Mouse (Mus musculus) cerebellum, adult 18-20 months (tissue): Measurements from ENCODE around the gene Tmem198.

Experiments
- DNase-seq, 2 experiments: peaks; one replicate each; pipeline ENCODE4 v3.0.0; 2021

Gene Tmem198

DNA sequence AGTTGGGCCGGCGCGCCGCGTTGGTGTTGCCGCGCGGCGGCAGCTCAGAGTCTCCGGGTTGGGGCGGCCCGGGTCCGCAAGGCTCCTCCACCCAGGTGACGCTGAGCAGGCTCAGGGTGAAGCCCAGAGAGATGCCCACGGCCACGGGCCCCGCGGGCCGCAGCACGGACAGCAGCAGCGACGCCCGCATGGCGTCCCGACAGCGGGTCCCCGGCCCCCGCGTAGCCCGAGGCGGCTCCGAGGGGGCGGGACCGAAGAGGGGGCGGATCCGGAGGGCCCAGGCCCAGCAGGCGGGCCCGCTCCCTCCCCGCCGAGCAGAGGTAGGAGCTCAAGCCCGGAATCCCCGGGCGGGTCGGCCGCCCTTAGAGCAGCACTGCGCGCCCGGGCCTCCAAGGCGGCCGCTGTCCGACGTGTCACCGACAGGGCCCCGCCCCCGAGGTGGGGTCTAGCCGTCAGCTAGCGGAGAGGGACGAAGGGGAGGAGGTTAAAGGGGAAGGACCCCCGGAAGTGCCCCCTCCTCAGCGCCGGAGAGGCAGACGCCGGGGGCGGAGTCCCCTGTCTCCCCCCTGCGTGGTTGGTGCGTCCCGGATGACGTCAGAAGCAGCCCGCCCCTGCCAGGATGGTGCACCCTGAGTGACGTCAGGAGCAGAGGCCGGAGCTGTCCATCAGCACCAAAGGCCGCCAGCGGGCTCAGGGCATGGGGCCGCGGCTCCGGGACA lies at the start of gene Tmem198, which contains the start of gene Chpf:
Tmem198 (plus strand) TSS at position 617 of the 719 bp plus-strand sequence.
Chpf (minus strand) TSS at position 392 of the 719 bp plus-strand sequence.
- DNase-seq = peak; percentile 98 to 99

DNA sequence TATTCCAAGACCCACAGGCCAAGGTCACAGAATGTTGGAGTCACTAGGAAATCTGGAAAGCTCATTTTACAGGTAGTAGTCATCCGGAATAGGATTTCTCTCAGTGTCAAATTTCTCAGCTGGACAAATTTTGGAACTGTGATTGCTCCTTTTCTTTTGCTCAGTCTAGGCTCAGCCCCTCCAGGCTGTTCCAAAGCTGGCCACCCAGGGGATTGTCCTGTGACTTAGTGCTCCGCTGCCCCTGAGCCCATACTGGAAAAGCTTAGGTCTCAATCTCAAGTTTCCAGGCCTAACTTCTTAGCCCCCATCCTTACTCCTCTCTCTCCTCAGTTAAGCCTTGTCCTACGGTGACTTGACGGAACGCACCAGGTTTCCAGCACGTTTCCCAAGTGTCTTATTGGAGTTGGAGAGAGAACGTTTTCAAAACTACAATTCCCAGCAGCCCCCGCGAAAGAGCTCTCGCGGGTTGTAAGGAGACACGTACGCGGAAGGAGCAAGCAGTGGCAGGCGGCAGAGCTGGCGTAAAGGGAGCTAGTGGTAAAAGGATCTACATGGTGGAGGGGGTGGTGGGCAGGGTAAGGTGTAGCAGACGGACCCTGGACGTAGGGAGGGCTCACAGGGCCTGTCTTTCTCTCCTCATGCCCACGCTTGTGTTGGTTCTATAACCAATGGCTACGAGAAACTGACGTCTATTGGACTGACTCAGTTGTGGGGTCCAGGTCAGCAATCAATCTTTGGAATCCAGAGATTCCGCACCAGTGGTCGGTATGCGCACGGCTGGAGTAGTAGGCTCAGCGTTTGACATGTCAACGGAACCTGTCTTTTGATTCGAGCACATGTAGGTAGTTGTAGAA lies 43.6 kb upstream of the Tmem198 start, which contains the start of gene Gmppa:
Gmppa (plus strand) TSS at position 456 of the 854 bp plus-strand sequence.
- peak; percentile 80 to 91 for DNase-seq

GRCm38 (mm10) chr1:75438782-75439181 lies 40.5 kb upstream of the Tmem198 start:
- no peak for DNase-seq

DNA sequence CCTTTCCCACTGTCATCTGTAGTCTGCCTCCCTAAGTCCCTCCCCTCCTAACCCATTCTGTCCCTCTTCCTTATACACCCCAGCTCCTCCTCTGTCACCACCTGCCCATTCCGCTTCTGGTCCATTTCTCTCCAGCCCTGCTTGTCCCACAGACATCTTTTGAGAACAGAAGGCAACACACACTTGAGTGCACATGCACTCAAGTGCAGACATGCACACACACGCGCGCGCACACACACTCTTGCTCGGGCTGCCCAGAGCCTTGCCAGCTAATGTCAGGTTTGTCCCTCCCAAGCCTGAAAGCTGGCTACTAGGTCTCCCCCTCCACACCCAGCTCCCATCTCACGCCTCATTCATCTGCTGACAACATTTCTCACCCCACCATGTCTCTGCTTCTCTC lies 38.7 kb upstream of the Tmem198 start:
- DNase-seq = peak; percentile 56 to 61

GRCm38 (mm10) chr1:75441471-75441996 lies 37.8 kb upstream of the Tmem198 start:
- peak in 1 of 2 experiments; percentile 49 for DNase-seq

- DNase-seq = peak; percentile 67 to 71
Observed at GRCm38 (mm10) chr1:75442171-75442570, 37.2 kb upstream of the Tmem198 start.

DNA sequence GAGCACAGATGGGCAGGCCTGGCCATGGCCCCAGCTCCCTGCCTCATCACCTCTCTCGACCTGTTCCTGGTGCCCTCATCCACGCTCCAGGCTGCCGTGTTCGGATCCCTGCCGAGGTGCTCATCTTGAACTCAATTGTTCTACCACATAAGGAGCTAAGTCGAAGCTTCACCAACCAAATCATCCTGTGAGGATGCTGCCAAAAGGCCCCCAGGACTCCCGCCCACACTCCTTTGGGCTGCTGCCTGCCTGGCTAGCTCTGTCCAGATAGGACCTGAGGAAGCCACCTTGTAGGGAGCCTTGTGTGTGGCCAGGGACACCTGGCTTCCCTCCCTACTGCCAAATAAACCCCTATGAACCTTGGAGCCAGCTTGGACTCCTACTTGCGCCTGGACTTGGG lies 36.5 kb upstream of the Tmem198 start:
- peak; percentile 88 to 91 for DNase-seq

- DNase-seq = peak; percentile 71 to 74
Observed at GRCm38 (mm10) chr1:75443247-75444024, 35.9 kb upstream of the Tmem198 start.

DNA sequence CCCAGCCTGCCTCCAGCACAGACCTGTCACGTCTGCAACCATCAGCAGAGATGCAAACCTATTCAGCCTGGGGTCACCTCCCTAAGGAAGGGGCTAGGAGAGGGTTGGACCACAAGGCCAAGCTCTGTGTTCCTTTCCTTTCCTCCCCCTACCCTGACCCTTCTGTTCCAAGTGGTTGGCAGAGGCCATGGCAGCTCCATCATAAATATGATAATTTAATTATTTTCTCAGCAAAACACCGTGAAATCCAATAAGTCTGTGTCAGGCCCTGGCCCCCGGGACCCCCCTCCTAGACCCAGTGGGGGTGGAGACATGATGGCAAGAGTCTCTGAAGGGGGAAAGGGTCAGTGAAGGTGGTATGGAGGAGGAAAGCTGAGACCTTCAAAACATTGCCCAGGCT lies 35.1 kb upstream of the Tmem198 start:
- peak in 1 of 2 experiments; percentile 45 for DNase-seq

GRCm38 (mm10) chr1:75445141-75445701 lies 34.1 kb upstream of the Tmem198 start:
- peak; percentile 51 to 57 for DNase-seq

DNA sequence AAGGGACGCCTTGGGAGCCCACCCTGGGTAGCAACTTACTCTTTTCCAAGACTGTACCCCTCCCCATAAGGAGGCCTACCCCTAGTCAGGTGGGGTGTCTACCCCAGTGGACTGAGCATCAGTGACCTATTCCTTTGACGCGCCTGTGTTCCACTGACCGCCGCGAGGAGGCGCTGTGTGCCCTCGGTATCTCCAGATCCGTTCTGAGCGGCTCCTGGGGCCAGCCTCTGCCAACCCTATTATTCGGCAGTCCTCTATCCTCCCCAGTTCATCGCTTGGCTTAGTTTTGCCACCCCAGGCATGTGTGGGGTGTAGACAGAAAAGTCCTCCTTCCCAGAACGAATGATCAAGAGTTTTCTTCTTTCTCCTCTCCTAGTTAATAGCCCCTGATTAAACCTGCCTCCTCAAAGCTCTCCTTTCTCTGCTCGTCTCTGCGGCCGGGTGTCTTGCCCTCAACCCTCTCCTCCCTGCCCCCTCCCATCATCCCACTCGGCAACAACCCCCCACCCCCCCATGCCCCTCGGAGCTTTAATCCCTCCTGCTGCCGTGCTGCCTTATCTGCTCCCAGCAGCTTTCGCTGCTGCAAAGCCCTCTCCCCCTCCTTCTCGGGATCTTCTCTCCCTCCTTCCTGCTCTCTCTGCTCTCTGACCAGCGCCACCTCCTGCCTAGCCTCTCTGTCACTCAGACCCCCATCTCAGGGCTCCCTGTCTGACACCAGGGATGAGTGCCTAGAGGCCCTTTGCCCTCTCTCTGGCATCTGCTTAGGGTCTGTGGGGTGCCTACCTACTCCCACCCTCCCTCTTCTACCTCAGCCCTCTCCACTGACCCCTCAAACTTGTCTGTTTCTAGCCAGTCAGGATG lies 33.4 kb upstream of the Tmem198 start:
- peak; percentile 89 to 91 for DNase-seq

- DNase-seq = no peak
Observed at GRCm38 (mm10) chr1:75446656-75447055, 32.7 kb upstream of the Tmem198 start.

DNA sequence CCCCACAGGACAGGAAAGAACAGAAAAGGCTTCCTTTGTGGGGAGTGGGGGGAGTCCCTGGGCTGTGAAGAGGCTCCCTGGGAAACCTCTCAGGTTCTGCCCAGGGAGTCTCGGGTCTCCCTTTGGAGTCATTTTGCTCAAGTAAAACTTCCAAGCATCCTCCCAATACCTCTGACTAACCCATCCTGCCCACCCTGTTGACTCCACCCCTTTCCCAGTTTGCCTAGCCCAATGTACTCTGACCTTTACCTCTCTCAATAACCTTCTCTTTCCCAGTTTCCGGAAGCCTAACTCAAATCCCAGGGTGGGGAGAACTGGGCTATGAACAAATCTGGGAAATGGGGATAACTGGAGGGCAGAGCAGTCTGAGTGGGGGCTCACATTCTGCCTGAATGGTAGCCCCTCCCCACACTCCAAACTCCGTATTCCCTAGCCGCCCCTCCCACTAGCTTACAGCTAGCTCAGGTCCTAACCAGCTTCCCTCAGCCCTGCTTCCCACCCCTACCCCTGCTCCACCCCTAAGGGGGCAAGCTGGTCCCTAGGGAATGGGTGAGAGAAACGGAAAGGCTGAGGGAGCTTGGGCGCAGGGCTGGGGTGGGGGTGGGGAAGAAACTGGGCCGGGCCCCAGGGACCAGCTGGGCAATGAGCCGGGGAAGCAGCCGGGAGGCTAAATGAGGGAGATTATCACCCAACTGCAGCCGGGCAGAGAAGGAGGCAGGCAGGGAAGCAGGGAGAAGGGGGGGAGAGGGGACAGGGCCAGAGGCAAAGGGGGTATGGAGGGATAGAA lies 31.9 kb upstream of the Tmem198 start:
- DNase-seq = no peak

GRCm38 (mm10) chr1:75448052-75448431 lies 31.3 kb upstream of the Tmem198 start:
- no peak for DNase-seq

DNA sequence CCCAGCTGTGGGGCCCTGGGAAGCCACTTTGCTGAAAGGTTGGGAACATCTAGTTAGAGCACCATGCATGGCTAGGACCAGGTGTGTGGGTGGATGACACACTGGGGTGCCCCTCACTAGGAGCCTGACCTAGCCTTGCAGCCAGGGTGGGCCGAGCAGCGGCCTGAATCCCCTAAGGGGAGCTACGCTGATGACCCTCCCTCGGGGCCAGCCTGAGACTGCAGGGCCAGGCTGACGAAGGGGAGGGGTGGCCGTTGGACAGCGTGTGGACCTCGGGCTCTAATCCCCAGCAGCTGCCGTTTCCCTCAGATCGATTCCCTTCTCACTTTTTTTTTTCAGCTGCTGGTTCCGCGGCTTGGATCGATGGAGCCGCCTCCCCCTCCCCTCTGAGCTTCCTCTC lies 30.4 kb upstream of the Tmem198 start:
- no peak for DNase-seq

DNA sequence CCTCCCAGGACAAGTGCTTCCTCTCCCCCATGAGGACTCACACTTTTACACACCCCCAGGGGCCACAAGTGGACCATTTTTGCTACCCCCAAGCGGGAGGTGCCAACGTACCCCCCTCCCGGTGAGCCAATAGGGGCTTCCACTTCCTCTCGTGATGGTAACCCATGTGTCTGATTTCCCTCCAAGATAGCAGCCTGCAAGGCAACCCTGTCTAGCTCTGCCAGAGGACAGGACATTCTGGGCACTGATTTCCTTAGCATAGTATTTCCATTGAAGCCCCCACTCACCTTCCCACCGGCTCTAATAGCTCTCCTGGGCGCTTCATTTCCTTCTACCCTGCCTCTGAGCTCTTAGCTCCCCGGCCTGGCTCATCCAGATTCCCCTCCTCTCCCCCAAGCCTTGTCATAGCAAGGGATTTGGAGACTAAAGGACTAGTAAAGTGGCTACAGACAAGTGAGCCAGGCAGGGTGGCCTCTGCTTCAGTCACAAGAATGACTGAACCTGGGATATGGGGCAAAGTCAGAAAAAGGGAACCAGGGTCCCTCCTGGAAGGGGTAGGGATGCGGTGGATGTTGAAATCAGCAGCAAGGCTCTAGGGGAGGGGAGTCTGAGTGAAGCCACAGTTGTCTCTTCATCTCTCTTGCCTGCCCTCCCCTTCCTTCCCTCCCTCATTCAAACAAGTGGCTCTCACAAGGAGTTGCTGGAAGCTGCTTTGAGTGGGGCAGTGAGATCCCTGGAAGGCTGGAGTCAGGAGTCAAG lies 29.8 kb upstream of the Tmem198 start:
- DNase-seq = no peak

DNA sequence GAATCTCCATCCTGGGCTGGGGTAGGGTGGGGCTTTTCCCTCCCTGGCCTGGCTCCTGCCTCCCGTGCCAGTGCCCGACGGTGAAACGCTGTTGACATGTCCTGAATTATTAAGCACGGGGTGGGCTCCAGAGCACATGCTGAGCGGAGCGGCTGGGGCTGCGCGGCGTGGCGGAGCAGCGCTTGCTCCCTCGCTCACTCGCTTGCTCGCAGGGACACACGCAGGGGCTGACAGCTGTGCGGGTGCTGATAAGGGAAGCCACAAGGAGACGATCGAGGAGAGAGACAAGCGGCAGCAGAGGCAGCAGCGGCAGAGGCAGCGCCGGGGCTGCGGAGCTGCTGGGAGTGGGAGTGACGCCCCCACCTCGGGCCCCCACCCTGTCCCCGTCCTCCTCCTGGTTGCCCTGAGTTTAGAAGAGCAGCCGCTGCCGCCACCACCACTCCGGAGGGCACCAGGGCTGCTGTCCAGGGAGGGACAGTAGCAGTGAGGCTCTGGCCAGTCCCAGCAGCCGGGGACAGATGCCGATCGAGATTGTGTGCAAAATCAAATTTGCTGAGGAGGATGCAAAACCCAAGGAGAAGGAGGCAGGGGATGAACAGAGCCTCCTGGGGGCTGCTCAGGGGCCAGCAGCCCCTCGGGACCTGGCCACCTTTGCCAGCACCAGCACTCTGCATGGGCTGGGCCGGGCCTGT lies 28.9 kb upstream of the Tmem198 start, which contains the start of gene Asic4:
Asic4 (plus strand) TSS at position 123 of the 692 bp plus-strand sequence.
- DNase-seq = no peak

- DNase-seq = no peak
Observed at GRCm38 (mm10) chr1:75451900-75452299, 27.4 kb upstream of the Tmem198 start.

DNA sequence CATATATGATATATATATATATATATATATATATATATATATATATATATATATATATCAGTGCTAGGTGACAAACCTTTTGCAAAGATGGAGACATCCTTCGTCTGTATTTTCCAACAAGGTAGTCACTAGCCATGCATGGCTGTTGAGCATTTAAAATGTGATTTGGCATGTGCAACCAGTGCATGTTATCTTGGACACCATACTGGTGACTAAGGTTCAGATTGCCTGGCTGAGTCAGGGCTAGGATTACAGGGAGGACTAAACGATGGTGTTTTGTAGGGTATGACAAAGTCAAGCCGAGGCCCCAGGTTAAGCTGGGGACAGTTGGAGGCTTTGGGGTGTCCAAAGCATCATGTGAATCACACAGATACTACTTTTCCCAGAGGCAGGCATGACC lies 23.9 kb upstream of the Tmem198 start:
- DNase-seq = no peak
